Mouse (Mus musculus): ENCODE results near the gene Sec13.

DNA sequence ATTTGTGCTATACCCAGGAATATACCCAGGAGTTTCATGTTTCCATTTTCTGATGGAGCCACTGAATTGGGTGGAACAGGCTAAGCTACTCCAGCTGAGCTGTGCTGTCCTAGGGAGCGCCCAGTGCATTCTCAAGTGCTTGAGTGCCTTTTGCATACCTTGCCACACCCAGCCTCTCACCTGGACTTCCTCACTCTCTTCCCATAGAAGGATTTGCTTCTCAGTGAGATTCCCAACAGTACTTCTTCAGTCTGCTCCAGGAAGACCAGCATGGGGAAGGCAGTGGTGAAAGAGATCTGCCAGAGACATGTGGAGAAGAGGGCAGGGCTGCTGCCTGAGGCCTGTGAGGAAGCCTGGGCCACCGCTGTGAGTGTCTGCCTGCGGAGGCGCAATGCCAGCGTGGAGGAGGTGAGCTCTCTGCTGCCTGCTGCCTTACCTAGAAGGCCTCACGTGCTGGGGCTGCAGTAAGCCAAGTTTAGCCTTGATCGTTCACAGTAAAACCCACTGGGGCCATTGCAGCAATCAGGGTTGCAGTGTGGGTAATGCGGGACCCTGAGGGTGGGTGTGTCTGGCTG lies 53.9 kb downstream of the Sec13 start:
- no peak for TF ChIP-seq POLR2A (IDR thresholded peaks at IDR 0.05; ENCODE audit: extremely low read depth, insufficient read depth, low read length)
- TF ChIP-seq CTCF (IDR thresholded peaks at IDR 0.05; ENCODE audit: extremely low read depth, insufficient read depth, low read length), result no peak

All from cortical plate, adult 2 months (tissue).